Mouse (Mus musculus) monocyte, adult 59 days (primary cell): ENCODE measurements around the gene Prelp. TPM values are rescaled to one million over a fixed set of nuclear protein-coding genes. Genes with fewer than 3 reads are reported as not detected.

Source experiments
- total RNA-seq, 2 experiments: library from RNA; stranded (reverse); gene quantifications; one replicate each; pipeline ENCODE4 v1.2.4; 2023

Gene Prelp
- total RNA-seq, result 1 to 10 TPM in 1 of 2 experiments, under 1 TPM in 1; 0.15 to 1.2 TPM

GRCm38 (mm10) chr1:133921304-133921751 is at the start of gene Prelp:
Gene Prelp, minus strand, starts transcription at chr1:133921414.

GRCm38 (mm10) chr1:133907949-133908658 is 13.1 kb downstream of the Prelp start, which contains the start of gene Optc:
Gene Optc, minus strand, starts transcription at chr1:133907999.

Other genes starting within 250 kb of the Prelp start
- gene Lax1, start 231.3 kb downstream of the Prelp start, total RNA-seq, result under 1 TPM; 0.82 to 0.89 TPM
- 10 to 100 TPM; 39.4 to 46.9 TPM for gene Atp2b4, start 120.4 kb downstream of the Prelp start, total RNA-seq
- not detected for gene Optc, start 13.4 kb downstream of the Prelp start, total RNA-seq
- not detected for gene Fmod, start 115.8 kb upstream of the Prelp start, total RNA-seq
- 100 to 1,000 TPM; 529 to 618 TPM for gene Btg2, start 157.7 kb upstream of the Prelp start, total RNA-seq
- not detected for gene Chit1, start 189.8 kb upstream of the Prelp start, total RNA-seq